Mouse (Mus musculus) monocyte, adult 5-6 weeks (primary cell): ENCODE results near the gene Phlpp1. TPM values are rescaled to one million over a fixed set of nuclear protein-coding genes. Genes with fewer than 3 reads are reported as not detected.

Source experiments
- ATAC-seq: fragments of 153-309, 156-312 bp; replicated peaks from 2 replicates; pipeline ENCODE4 v1.8.0; 2017; ENCODE audit warnings: mild to moderate bottlenecking; ENCODE audit not compliant: low TSS enrichment, insufficient number of reproducible peaks, severe bottlenecking, poor library complexity, low FRiP score
- total RNA-seq: library from RNA; stranded (forward); fragments of 200-1000, 200-491, 200-594 nt; gene quantifications from 3 replicates; pipeline ENCODE4 v1.2.3, GENCODE M21; 2017

Gene Phlpp1
- total RNA-seq, 1 experiment from 2014 or later, result 12.1 TPM

DNA sequence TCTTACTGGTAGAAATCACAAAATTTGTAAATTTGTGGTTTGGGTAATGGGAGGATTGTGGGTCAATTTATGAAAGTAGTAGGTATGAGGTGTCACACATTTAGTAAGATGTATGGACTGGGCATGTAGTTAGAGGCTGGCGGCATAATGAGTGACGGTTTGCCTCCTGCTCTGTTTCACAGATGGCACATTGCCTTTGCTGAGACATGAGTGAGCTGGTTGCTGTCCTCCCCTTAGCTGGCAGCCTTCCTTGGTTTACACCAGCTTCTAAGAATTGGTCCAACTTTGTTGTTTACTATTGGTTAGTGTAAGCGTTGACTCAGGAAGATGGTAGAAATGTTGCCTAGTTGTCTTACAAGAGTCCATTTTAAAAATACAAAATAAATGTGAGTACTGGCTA is 17.2 kb downstream of the Phlpp1 start:
- no peak for ATAC-seq

DNA sequence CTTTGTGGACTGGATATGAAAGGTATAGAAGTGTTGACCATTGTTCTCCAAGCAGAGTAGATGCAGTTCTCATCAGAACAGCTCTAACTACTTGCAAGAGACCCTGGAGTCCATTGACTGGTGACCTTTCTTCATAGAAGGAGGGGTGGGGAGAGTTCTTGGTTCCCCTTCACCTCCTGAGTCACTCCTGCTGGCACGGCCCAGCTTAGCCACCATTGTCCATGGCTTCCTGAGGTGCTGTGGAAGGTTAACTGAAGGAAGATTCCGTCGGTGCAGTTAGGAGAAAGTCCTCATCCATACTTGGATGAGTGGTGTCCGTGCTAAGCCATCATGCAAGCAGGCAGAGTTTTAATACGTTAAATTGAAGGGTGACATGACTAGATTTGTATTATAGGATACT is 17.8 kb downstream of the Phlpp1 start:
- no peak for ATAC-seq

DNA sequence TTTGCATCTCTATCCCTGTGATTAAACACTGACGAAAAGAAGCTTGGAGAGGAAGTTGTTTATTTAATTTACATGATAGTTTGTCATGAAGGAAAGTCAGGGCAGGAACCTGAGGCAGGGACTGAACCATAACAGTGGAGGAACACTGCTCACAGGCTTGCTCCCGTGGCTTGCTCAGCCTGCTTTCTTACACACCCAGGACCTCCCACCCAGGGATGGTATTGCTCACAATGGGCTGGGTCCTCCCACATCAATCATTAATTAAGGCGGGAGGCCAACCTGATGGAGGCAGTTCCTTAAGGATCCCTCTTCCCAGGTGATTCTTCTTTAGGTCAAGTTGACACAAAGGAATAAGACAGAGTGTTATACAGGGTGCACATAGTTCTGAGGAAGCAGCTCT is 19.1 kb downstream of the Phlpp1 start:
- no peak for ATAC-seq

DNA sequence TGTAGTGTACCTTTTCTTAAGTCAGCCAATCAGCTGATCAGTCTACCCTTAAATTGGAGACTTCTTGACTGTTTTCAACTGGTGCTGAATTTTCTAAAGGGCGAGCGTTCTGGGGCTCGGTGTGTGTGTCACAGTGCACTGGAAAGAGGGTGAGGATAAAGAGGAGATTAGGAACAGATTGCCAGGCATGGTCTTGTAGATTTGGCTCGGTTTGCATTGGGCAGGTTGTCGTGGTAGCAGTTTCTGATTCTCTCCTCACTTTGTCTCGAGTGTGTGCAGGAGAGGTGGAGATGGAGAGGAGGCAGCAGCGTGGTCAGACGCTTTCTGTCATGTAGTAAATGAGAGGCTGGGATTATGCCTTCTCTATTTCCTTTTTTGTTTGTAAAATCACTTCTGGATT is 20.3 kb downstream of the Phlpp1 start:
- no peak for ATAC-seq

DNA sequence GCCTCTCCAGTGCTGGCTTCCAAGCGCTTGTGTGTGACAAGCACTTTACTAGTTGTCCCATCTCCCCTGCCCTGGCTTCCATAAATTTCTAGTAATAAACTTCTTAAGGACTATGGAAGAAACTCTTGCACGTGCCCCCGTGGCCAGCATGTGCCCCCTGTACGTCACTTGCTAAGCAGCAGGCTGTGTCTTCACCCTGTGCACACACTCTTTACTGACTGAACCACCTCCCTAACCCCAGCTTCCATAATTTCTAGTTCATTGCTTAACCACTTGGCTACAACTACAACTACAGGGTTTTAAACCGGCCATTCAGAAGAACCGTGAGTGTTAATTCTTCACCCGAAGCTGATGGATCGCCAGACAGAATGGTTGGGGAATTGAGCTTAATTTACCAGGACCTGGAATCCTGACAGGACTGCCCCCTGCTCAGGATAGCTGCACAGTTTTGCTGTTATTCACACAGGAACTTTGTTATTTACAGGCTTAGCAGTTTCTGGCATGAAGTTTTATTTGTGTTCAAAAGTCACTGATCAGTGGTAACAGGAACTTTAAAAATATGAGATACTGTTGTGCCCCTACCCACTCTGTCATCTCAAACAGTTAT is 21.4 kb downstream of the Phlpp1 start:
- ATAC-seq, result no peak

DNA sequence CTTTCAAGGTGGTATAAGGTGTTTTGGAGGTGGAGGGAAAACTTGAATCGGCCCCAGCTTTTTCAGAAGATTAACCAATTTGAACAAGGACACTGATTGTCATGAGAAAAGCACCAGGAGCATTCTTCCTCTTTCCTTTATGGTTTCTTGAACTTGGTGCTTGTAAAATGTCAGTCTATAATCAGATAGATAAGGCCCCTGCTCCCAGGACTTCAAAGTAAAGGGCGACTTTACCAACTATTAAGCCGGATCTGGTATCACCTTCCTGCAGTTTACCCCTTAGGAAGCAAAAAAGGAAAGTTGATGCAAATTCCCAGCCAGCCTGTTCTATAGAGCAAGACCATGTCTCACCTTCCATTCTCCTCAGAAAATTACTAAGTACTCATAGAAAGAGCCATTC is 21.9 kb downstream of the Phlpp1 start:
- no peak for ATAC-seq

DNA sequence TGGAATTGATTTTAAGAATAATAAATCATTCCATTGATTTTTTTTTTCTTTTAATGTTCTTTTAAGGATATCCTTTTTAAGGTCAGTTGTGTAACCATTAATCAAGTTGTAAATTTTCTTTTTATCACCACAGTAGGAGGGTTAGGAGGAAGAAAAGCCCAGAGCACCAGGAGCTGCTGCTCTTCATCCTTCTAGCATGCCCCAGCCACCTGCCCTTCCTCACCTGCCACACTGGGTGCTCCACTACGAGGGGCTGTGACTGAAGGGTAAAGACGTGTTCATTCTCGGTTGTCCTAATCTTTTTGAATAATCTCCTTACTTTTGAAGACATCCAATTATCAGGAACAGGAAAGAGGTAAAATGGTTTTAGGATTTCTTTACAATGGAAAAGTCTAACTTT is 22.7 kb downstream of the Phlpp1 start:
- no peak for ATAC-seq

DNA sequence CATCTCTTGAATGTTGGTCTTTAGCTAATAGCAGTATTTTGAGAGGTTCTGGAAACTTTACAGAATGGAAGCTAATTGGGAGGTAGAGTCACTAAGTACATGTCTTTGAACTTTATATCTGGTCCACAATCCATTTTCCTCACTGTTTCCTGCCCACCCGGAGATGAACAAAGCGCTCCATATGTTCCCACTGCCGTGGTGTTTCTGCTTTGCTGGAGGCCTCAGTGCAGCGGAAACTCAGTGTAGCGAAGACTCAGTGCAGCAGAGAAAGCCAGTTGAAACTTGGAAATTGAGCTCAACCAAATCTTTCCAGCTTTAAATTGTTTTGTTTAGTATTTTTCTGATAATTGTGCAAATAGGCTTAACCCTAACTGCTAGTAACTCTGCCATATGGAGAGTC is 26.4 kb downstream of the Phlpp1 start:
- ATAC-seq, result no peak

DNA sequence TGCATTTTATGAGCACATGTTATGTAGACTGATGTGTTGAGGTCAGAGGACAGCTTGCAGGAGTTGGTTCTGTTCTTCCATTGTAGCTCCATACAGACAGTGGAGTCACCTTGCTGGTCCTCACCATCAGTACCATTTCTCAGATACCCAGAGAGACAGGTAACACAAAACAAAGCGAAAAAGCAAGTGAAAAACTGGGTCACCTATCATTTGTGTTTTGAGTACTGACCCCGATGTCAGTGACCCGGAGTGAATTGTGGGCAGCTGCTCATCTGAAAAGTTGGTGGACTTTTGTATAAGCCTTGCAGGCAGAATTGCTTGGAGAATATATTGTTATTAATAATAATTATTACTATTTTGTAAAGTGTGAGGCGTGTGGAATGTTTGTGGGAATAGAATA is 27.6 kb downstream of the Phlpp1 start:
- no peak for ATAC-seq

DNA sequence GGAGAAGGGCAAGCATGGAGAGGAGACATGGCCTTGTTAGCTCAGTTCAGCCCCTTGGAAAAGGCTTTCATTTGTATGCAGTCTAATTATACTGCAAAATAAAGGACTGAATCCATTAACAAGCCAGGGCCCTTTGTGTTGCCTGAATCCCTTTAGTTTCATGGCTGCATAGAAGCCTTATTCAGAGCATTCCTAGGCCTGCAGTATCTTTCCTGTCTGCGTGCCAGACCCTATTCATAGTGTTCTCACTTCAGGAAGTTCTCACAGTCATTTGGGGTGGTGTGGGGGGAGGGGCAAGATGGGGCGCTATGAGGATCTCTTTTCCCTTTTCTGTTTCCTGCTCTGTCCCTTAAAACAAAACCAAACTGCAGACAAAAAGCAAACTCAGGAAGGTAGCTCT is 28.1 kb downstream of the Phlpp1 start:
- ATAC-seq, result no peak

DNA sequence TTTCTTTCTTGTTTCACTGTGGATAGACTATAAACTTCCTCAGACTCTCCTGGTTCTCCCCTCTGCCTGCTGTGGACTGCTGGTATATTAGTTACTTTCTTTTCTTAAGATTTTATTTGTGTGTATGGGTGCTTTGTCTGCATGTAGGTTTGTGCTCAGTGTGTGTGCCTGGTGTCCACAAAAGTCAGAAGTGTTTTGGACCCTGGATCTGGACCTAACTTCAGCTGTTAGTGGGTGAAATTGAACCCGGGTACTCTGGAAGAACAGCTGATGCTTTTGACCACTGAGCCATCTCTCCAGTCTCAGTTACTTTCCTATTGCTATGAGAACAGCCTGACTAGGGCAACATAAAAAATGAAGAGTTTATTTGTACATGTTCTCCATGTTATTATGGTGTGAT is 29.5 kb downstream of the Phlpp1 start:
- ATAC-seq, result no peak

DNA sequence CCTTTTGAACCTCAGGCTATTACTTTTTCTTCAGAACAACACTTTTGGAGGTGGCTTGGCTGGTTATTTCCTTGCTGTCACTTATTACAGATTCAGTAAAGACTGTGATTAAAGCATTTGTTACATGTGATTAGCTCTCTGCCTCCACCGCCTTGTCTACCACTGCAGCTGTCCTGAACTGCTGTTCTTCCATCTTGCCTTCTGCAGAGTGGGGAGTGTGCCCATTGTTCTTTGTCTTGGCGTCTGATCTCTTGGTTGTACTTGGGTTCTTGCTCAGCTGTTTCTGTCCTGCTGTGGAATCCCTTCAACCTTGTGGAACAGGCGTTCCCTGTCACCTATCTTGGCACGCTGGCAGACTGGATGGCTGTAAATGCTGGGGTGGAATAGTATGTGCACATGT is 30.4 kb downstream of the Phlpp1 start:
- no peak for ATAC-seq

DNA sequence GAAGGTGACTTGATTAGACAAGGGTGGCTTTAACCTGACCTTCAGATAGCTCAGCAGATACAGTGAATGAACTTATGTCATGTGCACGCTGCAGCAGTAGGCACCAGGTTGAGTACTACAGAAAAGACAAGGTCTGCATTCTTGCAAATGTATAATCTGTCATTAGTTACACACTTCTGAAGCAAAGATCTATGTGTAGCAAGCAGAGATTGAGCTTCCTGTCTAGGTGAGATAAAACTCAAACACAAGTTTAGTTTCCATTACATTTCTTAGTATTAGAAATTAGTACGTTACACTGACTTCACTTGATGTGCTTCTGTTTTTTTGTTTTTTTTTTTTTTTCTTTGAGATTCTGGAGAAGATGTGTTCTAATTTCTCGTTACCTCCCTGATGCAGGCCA is 32.4 kb downstream of the Phlpp1 start:
- ATAC-seq, result no peak

DNA sequence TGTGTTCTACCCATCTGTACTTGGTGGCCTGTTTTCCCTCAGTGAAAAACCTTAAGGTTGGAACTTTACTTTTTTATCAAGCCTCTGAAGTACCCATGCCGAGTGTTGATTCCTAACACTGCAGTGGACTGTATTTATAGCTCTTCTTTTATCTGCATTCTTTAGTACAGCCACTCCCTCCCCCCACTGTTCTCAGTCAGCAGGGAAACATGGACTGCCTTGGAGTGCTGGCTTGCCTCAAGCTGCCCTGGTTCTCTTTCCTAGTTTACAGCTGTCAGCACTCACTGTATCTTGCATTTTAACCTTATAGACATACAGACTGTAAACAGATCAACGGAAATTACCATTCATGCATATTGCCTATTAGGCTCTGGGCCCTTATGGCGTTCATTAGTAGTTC is 32.8 kb downstream of the Phlpp1 start:
- ATAC-seq, result no peak

DNA sequence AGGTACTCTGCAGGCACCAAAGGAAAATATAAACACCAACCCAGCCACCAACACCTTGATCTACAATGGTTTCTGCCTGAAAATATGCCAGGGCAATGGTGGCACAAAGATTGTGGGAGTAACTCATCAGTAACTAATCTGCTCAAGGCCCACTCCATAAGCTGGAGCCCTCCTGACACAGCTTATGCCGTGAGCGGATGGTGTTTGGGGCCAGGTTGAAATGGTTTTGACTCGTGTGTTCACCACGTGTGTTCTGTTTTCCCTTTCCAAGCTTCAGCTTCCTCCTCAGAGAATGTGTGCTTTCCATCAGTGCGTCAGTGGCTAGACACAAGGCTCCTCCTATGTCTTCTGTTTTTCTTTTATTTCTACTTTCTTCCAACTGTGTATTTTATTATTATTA is 37.0 kb downstream of the Phlpp1 start:
- no peak for ATAC-seq

DNA sequence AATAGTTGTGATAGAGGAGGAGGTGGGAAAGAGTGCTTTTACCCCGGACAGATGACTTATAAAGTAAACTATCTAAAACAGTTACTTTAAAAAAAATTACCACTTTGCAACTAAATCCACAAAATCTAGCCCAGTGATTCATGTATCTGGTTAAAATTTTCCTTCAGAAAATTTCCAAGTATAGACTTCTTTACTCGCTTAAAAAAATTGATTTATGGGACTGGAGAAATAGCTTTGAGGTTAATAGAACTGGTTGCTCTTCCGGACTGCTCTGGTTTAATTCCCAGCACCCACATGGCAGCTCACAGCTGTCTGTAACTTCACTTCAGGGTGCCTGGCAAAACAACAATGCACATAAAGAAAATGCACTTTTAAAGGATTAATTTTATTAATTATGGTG is 38.9 kb downstream of the Phlpp1 start:
- ATAC-seq, result no peak

DNA sequence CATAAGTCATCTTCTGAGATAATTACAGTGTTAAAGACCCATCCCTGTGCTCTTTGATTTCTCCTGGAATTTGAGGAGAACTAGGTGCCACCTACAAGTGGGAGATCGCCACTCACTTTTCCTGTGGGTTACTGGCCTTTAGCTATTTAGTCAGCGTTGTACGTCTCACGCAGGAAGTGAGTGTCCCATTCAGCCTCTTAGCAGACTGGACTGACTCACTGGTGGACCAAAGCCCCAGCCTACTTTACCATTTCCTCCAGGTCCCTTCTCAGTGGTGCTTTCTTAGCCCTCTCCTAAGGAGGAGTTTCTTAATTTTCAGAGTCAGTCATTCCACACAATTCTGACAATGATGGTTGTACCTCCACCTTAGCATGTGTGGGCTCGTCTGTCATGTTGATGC is 39.6 kb downstream of the Phlpp1 start:
- ATAC-seq, result no peak

DNA sequence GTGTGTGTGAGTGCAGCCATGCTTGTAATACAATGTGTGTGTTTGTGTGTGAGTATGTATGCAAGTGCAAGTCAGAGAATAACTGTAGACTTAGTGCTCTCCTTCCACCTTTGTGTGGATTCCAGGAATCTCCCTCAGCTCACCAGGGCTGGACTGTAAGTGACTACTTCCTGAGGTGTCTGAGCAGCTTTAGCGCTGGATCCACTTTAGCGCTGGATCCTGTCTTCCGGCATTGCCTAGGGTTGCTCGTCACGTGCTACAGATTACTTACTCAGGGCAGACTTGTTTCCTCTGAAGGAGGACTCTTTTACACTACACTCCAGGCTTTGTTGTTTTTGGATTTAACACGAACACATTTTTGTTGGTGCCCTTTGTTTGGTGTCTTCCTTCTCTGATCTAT is 48.9 kb downstream of the Phlpp1 start:
- ATAC-seq, result no peak

DNA sequence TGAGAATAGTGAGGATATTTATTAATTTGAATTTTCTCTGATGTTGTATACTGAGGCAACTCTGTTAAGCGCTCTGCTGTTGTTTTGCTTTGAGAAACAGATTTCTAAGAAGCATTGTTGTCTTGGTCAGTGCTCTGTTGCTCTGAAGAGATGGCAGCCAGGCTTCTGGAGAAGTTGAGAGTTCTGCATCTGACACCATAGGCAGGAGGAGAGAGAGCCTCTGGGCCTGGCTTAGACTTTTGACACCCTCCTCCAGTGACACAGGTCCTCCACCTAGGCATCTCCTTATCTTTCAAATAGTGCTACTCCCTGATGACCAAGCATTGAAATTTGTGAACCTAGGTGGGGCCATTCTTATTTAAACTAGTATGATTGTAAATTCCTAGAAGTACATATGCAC is 49.8 kb downstream of the Phlpp1 start:
- ATAC-seq, result no peak

DNA sequence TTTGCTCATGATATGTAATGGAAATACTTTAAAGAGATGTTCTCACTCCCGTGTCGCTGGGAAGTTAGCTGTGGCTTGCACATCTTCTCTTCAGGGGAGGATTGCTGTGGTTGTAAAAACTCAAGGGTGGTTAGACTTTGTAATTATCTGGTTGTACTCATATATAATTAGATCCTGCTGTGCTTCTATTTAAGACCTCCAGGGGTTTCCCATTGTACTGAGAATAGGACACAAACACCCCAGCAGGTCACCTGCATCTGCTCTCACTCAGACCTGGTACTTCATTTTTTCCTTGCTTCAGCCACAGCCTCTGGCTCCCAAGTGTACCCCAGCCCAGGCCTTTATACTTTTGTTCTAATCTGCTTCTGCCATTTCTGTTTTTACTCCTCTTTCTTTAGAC is 50.4 kb downstream of the Phlpp1 start:
- no peak for ATAC-seq

DNA sequence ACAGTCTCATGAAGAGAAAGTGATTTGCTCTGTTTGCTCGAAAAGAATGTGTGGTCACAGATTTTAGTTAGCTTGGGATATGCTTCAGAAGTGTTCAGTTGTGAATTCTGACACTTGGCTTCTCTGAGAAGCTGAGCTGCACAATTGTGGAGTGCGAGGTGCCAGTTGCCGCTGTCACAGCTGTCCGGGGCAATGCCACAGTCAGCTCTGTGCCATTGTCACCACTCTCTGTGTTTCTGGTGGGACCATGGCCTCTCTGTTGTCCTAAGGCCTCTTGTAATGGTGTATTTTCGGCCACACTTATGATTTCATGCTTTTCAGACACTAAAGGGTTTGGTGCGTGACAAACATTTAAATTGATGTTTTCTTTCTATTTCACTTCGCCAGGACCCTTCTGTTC is 55.1 kb downstream of the Phlpp1 start:
- ATAC-seq, result no peak
